Mouse (Mus musculus) CH12.LX (cell line): Measurements from ENCODE around the gene Stk17b.

Source experiments
- CTCF ChIP-seq, 2 experiments: IDR thresholded peaks in 1 of 2; conservative IDR thresholded peaks in 1 of 2; 2 replicates each; pipeline ENCODE4 v1.5.1; 2011 to 2012; ENCODE audit warnings: low read depth in 2 of 2, low read length in 2 of 2, improper control_type of control experiment in 1 of 2, inconsistent platforms in 1 of 2, mild to moderate bottlenecking in 1 of 2, moderate library complexity in 1 of 2
- E2F4 ChIP-seq: IDR thresholded peaks from 2 replicates; pipeline ENCODE4 v1.6.1; 2011; ENCODE audit warnings: low read depth, low read length, improper control_type of control experiment; ENCODE audit not compliant: insufficient replicate concordance
- ETS1 ChIP-seq: conservative IDR thresholded peaks from 2 replicates; pipeline ENCODE4 v1.6.1; 2012; ENCODE audit warnings: low read depth, mild to moderate bottlenecking, inconsistent platforms, low read length, improper control_type of control experiment, moderate library complexity
- HCFC1 ChIP-seq: IDR thresholded peaks from 2 replicates; pipeline ENCODE4 v1.6.1; 2012; ENCODE audit warnings: low read depth, mild to moderate bottlenecking, inconsistent platforms, low read length, improper control_type of control experiment
- JUN ChIP-seq: IDR thresholded peaks from 2 replicates; pipeline ENCODE4 v1.6.1; 2011; ENCODE audit warnings: low read depth, mild to moderate bottlenecking, low read length, improper control_type of control experiment, moderate library complexity; ENCODE audit not compliant: insufficient read depth
- KAT2A ChIP-seq: IDR thresholded peaks from 2 replicates; pipeline ENCODE4 v1.6.1; 2012; ENCODE audit warnings: low read length, improper control_type of control experiment, inconsistent platforms; ENCODE audit not compliant: insufficient replicate concordance
- MYC ChIP-seq: IDR thresholded peaks from 2 replicates; pipeline ENCODE4 v1.6.1; 2011; ENCODE audit warnings: low read depth, mild to moderate bottlenecking, improper control_type of control experiment, low read length
- NRF1 ChIP-seq: IDR thresholded peaks from 2 replicates; pipeline ENCODE4 v1.6.1; 2014; ENCODE audit warnings: low read depth, mild to moderate bottlenecking, inconsistent platforms, low read length, improper control_type of control experiment, moderate library complexity
- POLR2A ChIP-seq: IDR thresholded peaks from 2 replicates; pipeline ENCODE4 v1.6.1; 2011; ENCODE audit warnings: low read depth, mild to moderate bottlenecking, improper control_type of control experiment, low read length
- USF1 ChIP-seq: IDR thresholded peaks from 2 replicates; pipeline ENCODE4 v1.6.1; 2014; ENCODE audit warnings: low read depth, mild to moderate bottlenecking, inconsistent platforms, low read length, improper control_type of control experiment
- ZKSCAN1 ChIP-seq: IDR thresholded peaks from 2 replicates; pipeline ENCODE4 v1.6.1; 2012; ENCODE audit warnings: low read depth, inconsistent platforms, low read length, improper control_type of control experiment, borderline replicate concordance
- ZMIZ1 ChIP-seq: IDR thresholded peaks from 2 replicates; pipeline ENCODE4 v1.6.1; 2012; ENCODE audit warnings: low read depth, mild to moderate bottlenecking, inconsistent platforms, low read length, improper control_type of control experiment
- ZNF384 ChIP-seq: IDR thresholded peaks from 2 replicates; pipeline ENCODE4 v1.6.1; 2012; ENCODE audit warnings: low read depth, low read length, improper control_type of control experiment, inconsistent platforms

GRCm38 (mm10) chr1:53795591-53795990, 10.6 kb upstream of the Stk17b start:
- TF ChIP-seq ZNF384 (no peak), USF1 (no peak; the same call in 1 of the 2 replicates), MYC (peak; percentile 82), JUN (no peak), ETS1 (no peak), CTCF (conservative IDR thresholded peaks at IDR 0.05 in 1 of 2, IDR thresholded peaks at IDR 0.05 in 1 of 2; ENCODE audit: low read depth in 2 of 2, low read length in 2 of 2) (no peak), ZMIZ1 (no peak), NRF1 (no peak), POLR2A (peak; percentile 29; the same call in 1 of the 2 replicates), ZKSCAN1 (no peak), E2F4 (no peak), KAT2A (no peak), HCFC1 (no peak)
